Mouse (Mus musculus) heart, embryonic 11.5 days (tissue): ENCODE results near the gene Ubac2. TPM values are rescaled to one million over a fixed set of nuclear protein-coding genes. Genes with fewer than 3 reads are reported as not detected.

ENCODE experiments used
- ATAC-seq: fragments of 200-750 bp; cut with Nextera tagmentation; replicated peaks from 2 replicates; pipeline ENCODE4 v1.8.0; 2017; ENCODE audit warnings: moderate library complexity; ENCODE audit not compliant: insufficient number of reproducible peaks, low FRiP score, low TSS enrichment
- H3K27ac ChIP-seq: fragments of 300-500 bp; sonication (generic); 2 replicates; pipeline ENCODE4 v1.5.1; 2014; ENCODE audit warnings: mild to moderate bottlenecking, low read depth, low read length
- H3K27me3 ChIP-seq: fragments of 300-500 bp; sonication (generic); 2 replicates; pipeline ENCODE4 v1.6.1; 2014; ENCODE audit warnings: mild to moderate bottlenecking, low read length, mixed read lengths; ENCODE audit not compliant: control insufficient read depth, insufficient read depth
- H3K36me3 ChIP-seq: fragments of 300-500 bp; sonication (generic); 2 replicates; pipeline ENCODE4 v1.6.1; 2014; ENCODE audit warnings: mild to moderate bottlenecking, low read length, moderate library complexity, mixed read lengths; ENCODE audit not compliant: control insufficient read depth, insufficient read depth
- H3K4me1 ChIP-seq: fragments of 300-500 bp; sonication (generic); 2 replicates; pipeline ENCODE4 v1.6.1; 2014; ENCODE audit warnings: low read length; ENCODE audit not compliant: control insufficient read depth, insufficient read depth
- H3K4me2 ChIP-seq: fragments of 300-500 bp; sonication (generic); 2 replicates; pipeline ENCODE4 v1.6.1; 2014; ENCODE audit warnings: mild to moderate bottlenecking, moderate library complexity
- H3K4me3 ChIP-seq: fragments of 300-500 bp; sonication (generic); 2 replicates; pipeline ENCODE4 v1.5.1; 2014; ENCODE audit warnings: low read depth, low read length
- H3K9ac ChIP-seq: fragments of 300-500 bp; sonication (generic); 2 replicates; pipeline ENCODE4 v1.6.1; 2014; ENCODE audit warnings: mild to moderate bottlenecking, low read depth, low read length, moderate library complexity
- H3K9me3 ChIP-seq: fragments of 300-500 bp; sonication (generic); replicated peaks from 2 replicates; pipeline ENCODE4 v1.6.1; 2016; ENCODE audit warnings: low read length; ENCODE audit not compliant: control insufficient read depth
- WGBS: fragments of 180-500 bp; shearing (Covaris S2); extraction: QIAGEN DNeasy Blood & Tissue Kit; methylation state at CpG from one replicate; pipeline ENCODE4 v1.1.7; 2014; ENCODE audit not compliant: insufficient replicate concordance; 5-methylcytosine and 5-hydroxymethylcytosine counted together
- polyA plus RNA-seq: library from polyadenylated mRNA; unstranded; fragments of >200 nt; fragmentation: Nextera tagmentation; extraction: Ambion mirVana; gene quantifications from 2 replicates; pipeline ENCODE4 v1.2.1, GENCODE M21; 2014

The Ubac2 gene
- polyA plus RNA-seq, 1 experiment from 2014 or later = 63.4 TPM

GRCm38 (mm10) chr14:122019389-122019788 lies 141.0 kb downstream of the Ubac2 start:
- no peak overlapping the region for H3K27ac ChIP-seq
- H3K4me3 ChIP-seq = no peak overlapping the region
- no peak for ATAC-seq
- H3K27me3 ChIP-seq = no peaks in the 10 kb centered on the region
- H3K4me2 ChIP-seq = no peak overlapping the region
- no peaks in the 10 kb centered on the region for H3K36me3 ChIP-seq
- no peaks in the 10 kb centered on the region for H3K9me3 ChIP-seq
- H3K4me1 ChIP-seq = peaks cover 22% of the 10 kb centered on the region
- WGBS = 90% methylated on average over 2 of the region's 2 CpGs
- no peak overlapping the region for H3K9ac ChIP-seq

- H3K27ac ChIP-seq = no peak overlapping the region
- H3K4me2 ChIP-seq = no peak overlapping the region
- no peaks in the 10 kb centered on the region for H3K27me3 ChIP-seq
- no peaks in the 10 kb centered on the region for H3K36me3 ChIP-seq
- no peaks in the 10 kb centered on the region for H3K9me3 ChIP-seq
- 92% methylated on average over 6 of the region's 6 CpGs for WGBS
- H3K4me1 ChIP-seq = peaks cover 22% of the 10 kb centered on the region
- H3K4me3 ChIP-seq = no peak overlapping the region
- no peak for ATAC-seq
- no peak overlapping the region for H3K9ac ChIP-seq
These were observed 142.1 kb downstream of the Ubac2 start for GRCm38 (mm10) chr14:122020567-122020966.

GRCm38 (mm10) chr14:122023054-122023453 lies 144.6 kb downstream of the Ubac2 start:
- no peak for ATAC-seq
- WGBS = 79% methylated on average over 1 of the region's 1 CpGs
- H3K4me1 ChIP-seq = peaks cover 16% of the 10 kb centered on the region

GRCm38 (mm10) chr14:122023928-122024327 lies 145.5 kb downstream of the Ubac2 start:
- H3K4me3 ChIP-seq = no peak overlapping the region
- ATAC-seq = no peak
- H3K27me3 ChIP-seq = no peaks in the 10 kb centered on the region
- H3K9ac ChIP-seq = no peak overlapping the region
- H3K27ac ChIP-seq = no peak overlapping the region
- H3K4me2 ChIP-seq = no peak overlapping the region
- H3K36me3 ChIP-seq = no peaks in the 10 kb centered on the region
- H3K9me3 ChIP-seq = no peaks in the 10 kb centered on the region
- H3K4me1 ChIP-seq = peaks cover 16% of the 10 kb centered on the region

More at GRCm38 (mm10) chr14:122023054-122023453, 144.6 kb downstream of the Ubac2 start:
- H3K27me3 ChIP-seq = no peaks in the 10 kb centered on the region
- H3K27ac ChIP-seq = no peak overlapping the region
- no peak overlapping the region for H3K4me2 ChIP-seq
- no peaks in the 10 kb centered on the region for H3K36me3 ChIP-seq
- no peak overlapping the region for H3K9ac ChIP-seq
- H3K9me3 ChIP-seq = no peaks in the 10 kb centered on the region
- no peak overlapping the region for H3K4me3 ChIP-seq

- no peak for ATAC-seq
These were observed 150.7 kb downstream of the Ubac2 start for GRCm38 (mm10) chr14:122028926-122029745.

GRCm38 (mm10) chr14:122029851-122030250 lies 151.4 kb downstream of the Ubac2 start:
- Histone ChIP-seq H3K9me3 (no peaks in the 10 kb centered on the region), H3K4me3 (no peak overlapping the region), H3K27ac (no peak overlapping the region), H3K9ac (no peak overlapping the region), H3K4me1 (peaks cover 5% of the 10 kb centered on the region; the same call in 1 of the 2 replicates), H3K36me3 (no peaks in the 10 kb centered on the region), H3K27me3 (no peaks in the 10 kb centered on the region), H3K4me2 (no peak overlapping the region)
- 80% methylated on average over 4 of the region's 4 CpGs for WGBS
- no peak for ATAC-seq

More at GRCm38 (mm10) chr14:122028926-122029745, 150.7 kb downstream of the Ubac2 start:
- no peak overlapping the region for H3K4me2 ChIP-seq
- WGBS = 83% methylated on average over 11 of the region's 11 CpGs
- no peaks in the 10 kb centered on the region for H3K9me3 ChIP-seq
- H3K27ac ChIP-seq = no peak overlapping the region
- no peak overlapping the region for H3K4me3 ChIP-seq
- no peak overlapping the region for H3K9ac ChIP-seq
- H3K27me3 ChIP-seq = no peaks in the 10 kb centered on the region
- H3K36me3 ChIP-seq = no peaks in the 10 kb centered on the region
- H3K4me1 ChIP-seq = peaks cover 5% of the 10 kb centered on the region; the same call in 1 of the 2 replicates

GRCm38 (mm10) chr14:122032045-122032444 lies 153.6 kb downstream of the Ubac2 start:
- Histone ChIP-seq H3K4me2 (no peak overlapping the region), H3K9ac (no peak overlapping the region), H3K27me3 (no peaks in the 10 kb centered on the region), H3K9me3 (no peaks in the 10 kb centered on the region; the same call in 1 of the 2 replicates), H3K27ac (no peak overlapping the region), H3K4me3 (no peak overlapping the region), H3K36me3 (0 out of 2 replicates have a peak, but pooled peaks cover 3% of the 10 kb centered on the region), H3K4me1 (peaks cover 5% of the 10 kb centered on the region; the same call in 1 of the 2 replicates)
- ATAC-seq = no peak
- WGBS = 81% methylated on average over 2 of the region's 2 CpGs

GRCm38 (mm10) chr14:122034451-122034850 lies 156.0 kb downstream of the Ubac2 start, which contains the start of gene Timm8a2:
TSS of gene Timm8a2 (plus strand) at chr14:122034674.
- H3K9me3 ChIP-seq = no peaks in the 10 kb centered on the region; the same call in 1 of the 2 replicates
- no peaks in the 10 kb centered on the region for H3K4me1 ChIP-seq
- H3K4me2 ChIP-seq = no peak within 1 kb of the TSS
- no peak within 1 kb of the TSS for H3K27ac ChIP-seq
- H3K27me3 ChIP-seq = no peaks in the 10 kb centered on the region
- no peak within 1 kb of the TSS for H3K4me3 ChIP-seq
- ATAC-seq = no peak
- H3K36me3 ChIP-seq = 0 out of 2 replicates have a peak, but pooled peaks cover 3% of the 10 kb centered on the region
- H3K9ac ChIP-seq = no peak within 1 kb of the TSS
- 91% methylated on average over 13 of the region's 13 CpGs for WGBS
